Comparison of ENCODE assay signal across 9 mouse cellular contexts in the genomic region with DNA sequence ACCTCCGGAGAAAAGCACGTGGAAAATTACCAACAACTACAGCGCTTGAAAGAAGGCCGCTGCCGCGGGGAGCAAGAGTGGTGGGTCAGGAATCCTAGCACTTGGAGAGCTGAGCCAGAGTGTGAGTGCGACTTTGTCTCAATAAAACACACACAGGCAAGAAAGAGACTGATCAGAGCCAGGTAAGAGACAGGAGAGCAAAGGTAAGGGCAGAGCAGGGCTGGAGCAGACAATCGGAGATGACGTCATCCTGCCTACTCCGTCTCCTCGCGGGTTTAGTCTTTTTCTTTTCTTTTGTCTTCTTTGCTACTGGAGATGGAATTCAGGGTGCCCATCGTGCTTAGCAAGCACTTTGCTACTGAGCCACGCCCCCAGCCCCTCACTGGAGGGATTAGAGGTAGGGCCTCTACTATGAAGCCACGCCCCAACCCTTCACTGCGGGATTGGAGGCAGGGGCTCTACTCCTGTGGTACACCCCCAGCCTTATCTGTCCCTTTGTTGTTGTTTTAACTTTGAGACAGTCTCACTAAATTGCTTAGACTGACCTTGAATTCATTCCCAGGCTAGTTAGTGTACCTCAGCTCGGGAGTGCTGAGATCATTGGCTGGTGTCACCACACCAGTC. TPM values are rescaled to one million over a fixed set of nuclear protein-coding genes. Genes with fewer than 3 reads are reported as not detected.
A peak's percentile ranks its signal among the peaks of the same experiment; 100 is the strongest.
DNase-seq lines count a peak whose midpoint lies in the region; ATAC-seq and TF ChIP-seq lines count a peak whose summit lies in the region.
"Had no signal": no experiment of that assay in that cellular context is flagged by ENCODE, and none has a peak within 500 bp of the region (broad histone marks: within the 10 kb centered on the region; RNA-seq: fewer than 3 reads in every experiment).

No protein-coding gene starts in this region.

- peak overlapping the region; percentile 6 for H3K9ac ChIP-seq in heart, embryonic 13.5 days
- H3K9ac ChIP-seq in intestine, embryonic 15.5 days = no peak overlapping the region
- no peak overlapping the region for H3K9ac ChIP-seq in midbrain, postnatal 0 days (replicated peaks; ENCODE audit: low read length, poor library complexity, severe bottlenecking)

- intact Hi-C loops in heart, postnatal 36 days (cut with DNase I) = loop anchor here (2.0 kb wide), 1 partner anchor 20 kb away; no protein-coding TSS in a partner anchor
- intact Hi-C loops in gastrocnemius, postnatal 36 days (cut with DNase I) = loop anchor here (5.0 kb wide), 1 partner anchor 38 kb away; the partner anchor contains the start of gene Sec1

- H3K9me3 ChIP-seq in heart, embryonic 13.5 days = peaks cover 6% of the 10 kb centered on the region; the same call in 1 of the 2 replicates
- H3K9me3 ChIP-seq in intestine, embryonic 15.5 days = no peaks in the 10 kb centered on the region
- no peaks in the 10 kb centered on the region for H3K9me3 ChIP-seq in midbrain, postnatal 0 days (ENCODE audit: low read length)

- DNase-seq in heart, postnatal 36 days = no peak
- peak; percentile 45 for DNase-seq in embryo, embryonic 10.5 days (ENCODE audit: low spot score)
- peak; percentile 42 for DNase-seq in midbrain, postnatal 0 days (ENCODE audit: low spot score)
- DNase-seq in frontal cortex, postnatal 25 days (ENCODE audit: low spot score in 2 of 2) = no peak
- DNase-seq in gastrocnemius, postnatal 36 days = no peak
- DNase-seq in gastrocnemius, postnatal 25 days = no peak

- ATAC-seq in heart, embryonic 13.5 days (ENCODE audit: extremely low read depth, insufficient number of reproducible peaks, low FRiP score, low TSS enrichment) = no peak
- peak; percentile 82 for ATAC-seq in intestine, embryonic 15.5 days
- ATAC-seq in midbrain, postnatal 0 days (ENCODE audit: low FRiP score) = peak; percentile 34; the same call in 1 of the 2 replicates

- 30% methylated on average over 17 of the region's 17 CpGs for WGBS in heart, embryonic 13.5 days
- 34% methylated on average over 17 of the region's 17 CpGs for WGBS in intestine, embryonic 15.5 days
- WGBS in midbrain, postnatal 0 days = 22% methylated on average over 17 of the region's 17 CpGs

- H3K36me3 ChIP-seq in heart, embryonic 13.5 days = no peaks in the 10 kb centered on the region
- no peaks in the 10 kb centered on the region for H3K36me3 ChIP-seq in intestine, embryonic 15.5 days
- H3K36me3 ChIP-seq in midbrain, postnatal 0 days (ENCODE audit: insufficient read depth, low read length) = no peaks in the 10 kb centered on the region

- H3K4me2 ChIP-seq in heart, embryonic 13.5 days = peak overlapping the region; percentile 57
- peak overlapping the region; percentile 50 for H3K4me2 ChIP-seq in intestine, embryonic 15.5 days (replicated peaks)
- H3K4me2 ChIP-seq in midbrain, postnatal 0 days (ENCODE audit: low read depth, low read length, poor library complexity, severe bottlenecking) = peak overlapping the region; percentile 15; the same call in 1 of the 2 replicates

- TF ChIP-seq CTCF in midbrain, postnatal 0 days (IDR thresholded peaks at IDR 0.05) = no peak

- H3K4me3 ChIP-seq in heart, embryonic 13.5 days = peak overlapping the region; percentile 22
- H3K4me3 ChIP-seq in intestine, embryonic 15.5 days (replicated peaks) = 0 out of 2 replicates have a peak overlapping the region, but pooled peaks have one; percentile 2
- no peak overlapping the region for H3K4me3 ChIP-seq in midbrain, postnatal 0 days (ENCODE audit: low read depth, low read length)
- H3K4me3 ChIP-seq: erythroblast, embryonic 14.5 days had no signal

- no peaks in the 10 kb centered on the region for H3K27me3 ChIP-seq in heart, embryonic 13.5 days (replicated peaks)
- H3K27me3 ChIP-seq in intestine, embryonic 15.5 days (replicated peaks) = no peaks in the 10 kb centered on the region
- H3K27me3 ChIP-seq in midbrain, postnatal 0 days (ENCODE audit: insufficient read depth, low read length) = no peaks in the 10 kb centered on the region

- H3K4me1 ChIP-seq in heart, embryonic 13.5 days = peaks cover 16% of the 10 kb centered on the region
- H3K4me1 ChIP-seq in intestine, embryonic 15.5 days (replicated peaks) = 0 out of 2 replicates have a peak, but pooled peaks cover 8% of the 10 kb centered on the region
- H3K4me1 ChIP-seq in midbrain, postnatal 0 days (ENCODE audit: insufficient read depth, low read length) = peaks cover 3% of the 10 kb centered on the region

- H3K27ac ChIP-seq in heart, embryonic 13.5 days (replicated peaks) = no peak overlapping the region
- no peak overlapping the region for H3K27ac ChIP-seq in intestine, embryonic 15.5 days
- H3K27ac ChIP-seq in midbrain, postnatal 0 days (ENCODE audit: low read depth, low read length) = no peak overlapping the region; the same call in 1 of the 2 replicates

RNA-seq across cellular contexts. Expression of gene Fut2, which starts 11.7 kb away (rescaled TPM):
- 0.86 and 1.1 TPM in 2 replicates for polyA plus RNA-seq in heart, embryonic 13.5 days (2015; fragmentation: Nextera tagmentation; extraction: Ambion mirVana)
- total RNA-seq in heart, postnatal 36 days (2021) = 1 to 10 TPM in 1 of 2 experiments, under 1 TPM in 1; 0.28 to 2.0 TPM
- 12.2 and 12.8 TPM in 2 replicates for polyA plus RNA-seq in intestine, embryonic 15.5 days (2015; fragmentation: Nextera tagmentation; extraction: Ambion mirVana)
- 0.99 TPM in 1 of 2 replicates, not detected in the other for total RNA-seq in midbrain, postnatal 0 days (2014; rRNA removed)
- polyA plus RNA-seq in midbrain, postnatal 0 days (2015; fragmentation: Nextera tagmentation; extraction: Ambion mirVana) = 0.27 and 0.29 TPM in 2 replicates
- total RNA-seq in gastrocnemius, postnatal 36 days (2021) = 1 to 10 TPM in 1 of 2 experiments, under 1 TPM in 1; 0.51 to 1.2 TPM
- under 1 TPM; 0.19 to 0.61 TPM for total RNA-seq in gastrocnemius, postnatal 25 days (2021)

RNA-seq across cellular contexts. Expression of gene Mamstr, which starts 14.8 kb away (rescaled TPM):
- 3.3 and 5.0 TPM in 2 replicates for polyA plus RNA-seq in heart, embryonic 13.5 days (2015; fragmentation: Nextera tagmentation; extraction: Ambion mirVana)
- total RNA-seq in heart, postnatal 36 days (2021) = 1 to 10 TPM; 4.3 to 7.5 TPM
- 5.2 and 7.3 TPM in 2 replicates for polyA plus RNA-seq in intestine, embryonic 15.5 days (2015; fragmentation: Nextera tagmentation; extraction: Ambion mirVana)
- total RNA-seq in midbrain, postnatal 0 days (2014; rRNA removed) = 2.7 and 3.3 TPM in 2 replicates
- 2.8 and 3.0 TPM in 2 replicates for polyA plus RNA-seq in midbrain, postnatal 0 days (2015; fragmentation: Nextera tagmentation; extraction: Ambion mirVana)
- total RNA-seq in gastrocnemius, postnatal 36 days (2021) = 10 to 100 TPM; 45.7 to 49.7 TPM
- 10 to 100 TPM; 39.0 to 46.1 TPM for total RNA-seq in gastrocnemius, postnatal 25 days (2021)
- polyA plus RNA-seq: erythroblast, embryonic 14.5 days had no signal

RNA-seq across cellular contexts. Expression of gene Rasip1, which starts 27.2 kb away (rescaled TPM):
- 17.1 and 18.9 TPM in 2 replicates for polyA plus RNA-seq in heart, embryonic 13.5 days (2015; fragmentation: Nextera tagmentation; extraction: Ambion mirVana)
- total RNA-seq in heart, postnatal 36 days (2021) = 10 to 100 TPM; 30.0 to 31.8 TPM
- 9.8 and 9.9 TPM in 2 replicates for polyA plus RNA-seq in intestine, embryonic 15.5 days (2015; fragmentation: Nextera tagmentation; extraction: Ambion mirVana)
- total RNA-seq in midbrain, postnatal 0 days (2014; rRNA removed) = 36.0 and 38.5 TPM in 2 replicates
- 24.0 and 25.1 TPM in 2 replicates for polyA plus RNA-seq in midbrain, postnatal 0 days (2015; fragmentation: Nextera tagmentation; extraction: Ambion mirVana)
- 1 to 10 TPM; 6.9 to 7.0 TPM for total RNA-seq in gastrocnemius, postnatal 36 days (2021)
- total RNA-seq in gastrocnemius, postnatal 25 days (2021) = 1 to 10 TPM; 6.1 to 8.5 TPM

RNA-seq across cellular contexts. Expression of gene Ntn5, which starts 29.3 kb away (rescaled TPM):
- polyA plus RNA-seq in heart, embryonic 13.5 days (2015; fragmentation: Nextera tagmentation; extraction: Ambion mirVana) = 0.11 TPM in 1 of 2 replicates, not detected in the other
- total RNA-seq in heart, postnatal 36 days (2021) = under 1 TPM in 1 of 2 experiments, not detected in 1; 0.22 TPM
- polyA plus RNA-seq in intestine, embryonic 15.5 days (2015; fragmentation: Nextera tagmentation; extraction: Ambion mirVana) = 0.73 TPM in 2 replicates
- total RNA-seq in midbrain, postnatal 0 days (2014; rRNA removed) = 1.3 and 1.4 TPM in 2 replicates
- polyA plus RNA-seq in midbrain, postnatal 0 days (2015; fragmentation: Nextera tagmentation; extraction: Ambion mirVana) = 0.37 and 0.73 TPM in 2 replicates
- under 1 TPM; 0.52 to 0.69 TPM for total RNA-seq in gastrocnemius, postnatal 36 days (2021)
- under 1 TPM; 0.38 to 0.75 TPM for total RNA-seq in gastrocnemius, postnatal 25 days (2021)
- polyA plus RNA-seq: erythroblast, embryonic 14.5 days had no signal

RNA-seq across cellular contexts. Expression of gene Izumo1, which starts 32.9 kb away (rescaled TPM):
- polyA plus RNA-seq in heart, embryonic 13.5 days (2015; fragmentation: Nextera tagmentation; extraction: Ambion mirVana) = 0.11 and 0.19 TPM in 2 replicates
- total RNA-seq in heart, postnatal 36 days (2021) = under 1 TPM in 1 of 2 experiments, not detected in 1; 0.30 TPM
- 0.13 TPM in 1 of 2 replicates, not detected in the other for polyA plus RNA-seq in intestine, embryonic 15.5 days (2015; fragmentation: Nextera tagmentation; extraction: Ambion mirVana)
- 0.11 TPM in 1 of 2 replicates, not detected in the other for total RNA-seq in midbrain, postnatal 0 days (2014; rRNA removed)
- 0.11 TPM in 1 of 2 replicates, not detected in the other for polyA plus RNA-seq in midbrain, postnatal 0 days (2015; fragmentation: Nextera tagmentation; extraction: Ambion mirVana)
- not detected for total RNA-seq in gastrocnemius, postnatal 36 days (2021)
- total RNA-seq in gastrocnemius, postnatal 25 days (2021) = not detected
- polyA plus RNA-seq: erythroblast, embryonic 14.5 days had no signal

Comparison
In these comparisons a context has a peak if more than half of its experiments do, and no peak if none do; other contexts are left out.
1. DNase-seq: peak in embryo, embryonic 10.5 days (single experiment) and midbrain, postnatal 0 days (single experiment); none in heart, postnatal 36 days (0 of 2), frontal cortex, postnatal 25 days (0 of 2), gastrocnemius, postnatal 36 days (0 of 2) and gastrocnemius, postnatal 25 days (single experiment).
2. Peak in every context shown above with its lines, with median percentiles within 50 percentile points of each other: H3K4me2 ChIP-seq.